In the genomic region with DNA sequence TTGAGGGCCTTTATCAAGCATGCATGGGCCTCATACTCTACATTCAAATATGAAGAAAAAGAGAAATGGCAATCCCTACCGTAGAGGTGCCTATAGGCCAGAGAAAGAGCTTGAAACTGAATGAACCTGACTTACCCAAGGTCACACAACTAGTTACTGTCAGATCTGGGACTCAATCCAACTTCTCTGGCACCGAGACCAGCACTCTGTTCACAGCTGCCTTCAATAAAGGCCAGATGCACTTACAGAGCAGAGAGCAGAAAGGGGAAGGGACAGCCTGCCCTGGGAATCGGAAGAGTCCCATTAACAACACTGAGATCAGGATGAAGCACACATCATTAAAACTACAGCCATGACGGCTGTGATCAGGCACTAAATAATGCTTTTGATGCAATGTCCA, we compare ENCODE assay signal across 14 mouse cellular contexts.
DNase-seq lines count a peak whose midpoint lies in the region; ATAC-seq lines count a peak whose summit lies in the region.
"Had no signal": no experiment of that assay in that cellular context is flagged by ENCODE, and none has a peak within 500 bp of the region (broad histone marks: within the 10 kb centered on the region; RNA-seq: fewer than 3 reads in every experiment).

No protein-coding gene starts in this region.

- 31% methylated on average over 4 of the region's 4 CpGs for WGBS in limb, embryonic 13.5 days
- 54% methylated on average over 4 of the region's 4 CpGs for WGBS in limb, embryonic 10.5 days

- H3K9me3 ChIP-seq in limb, embryonic 13.5 days = no peaks in the 10 kb centered on the region
- H3K9me3 ChIP-seq in limb, embryonic 10.5 days (replicated peaks) = no peaks in the 10 kb centered on the region
- H3K9me3 ChIP-seq: forebrain, embryonic 15.5 days had no signal

- H3K4me1 ChIP-seq in limb, embryonic 13.5 days = 0 out of 2 replicates have a peak, but pooled peaks cover 7% of the 10 kb centered on the region
- 0 out of 2 replicates have a peak, but pooled peaks cover 5% of the 10 kb centered on the region for H3K4me1 ChIP-seq in limb, embryonic 10.5 days
- H3K4me1 ChIP-seq: forebrain, embryonic 15.5 days had no signal

- H3K27ac ChIP-seq in limb, embryonic 13.5 days = peak overlapping the region; percentile 16; the same call in 1 of the 2 replicates
- H3K27ac ChIP-seq in limb, embryonic 10.5 days = no peak overlapping the region
- H3K27ac ChIP-seq: forebrain, embryonic 15.5 days; gastrocnemius, adult 2 months had no signal

- no peaks in the 10 kb centered on the region for H3K36me3 ChIP-seq in limb, embryonic 13.5 days
- H3K36me3 ChIP-seq in limb, embryonic 10.5 days = no peaks in the 10 kb centered on the region
- H3K36me3 ChIP-seq: forebrain, embryonic 15.5 days had no signal

- H3K4me2 ChIP-seq in limb, embryonic 13.5 days (replicated peaks) = no peak overlapping the region
- H3K4me2 ChIP-seq: forebrain, embryonic 15.5 days had no signal

- H3K9ac ChIP-seq in limb, embryonic 13.5 days = no peak overlapping the region
- H3K9ac ChIP-seq: forebrain, embryonic 15.5 days had no signal

- H3K27me3 ChIP-seq in limb, embryonic 13.5 days = no peaks in the 10 kb centered on the region
- H3K27me3 ChIP-seq in limb, embryonic 10.5 days (ENCODE audit: low read depth, poor library complexity, severe bottlenecking) = no peaks in the 10 kb centered on the region
- H3K27me3 ChIP-seq: forebrain, embryonic 15.5 days had no signal

- ATAC-seq in limb, embryonic 13.5 days (ENCODE audit: low FRiP score, low read depth) = peak; percentile 42; the same call in 1 of the 2 replicates
- ATAC-seq: forebrain, embryonic 15.5 days; midbrain, embryonic 16.5 days had no signal

- no peak overlapping the region for H3K4me3 ChIP-seq in limb, embryonic 13.5 days
- no peak overlapping the region for H3K4me3 ChIP-seq in limb, embryonic 10.5 days
- H3K4me3 ChIP-seq: forebrain, embryonic 15.5 days; gastrocnemius, adult 2 months had no signal

- peak; percentile 25 for DNase-seq in gastrocnemius, postnatal 14 days
- no peak for DNase-seq in gastrocnemius, postnatal 4 days (ENCODE audit: low spot score in 2 of 2)
- no peak for DNase-seq in limb, embryonic 10.5 days (ENCODE audit: low spot score)
- peak; percentile 86 for DNase-seq in NIH3T3 (ENCODE audit: low read depth)
- DNase-seq in heart, postnatal 14 days = peak; percentile 17
- DNase-seq in layer of hippocampus, postnatal 25 days (ENCODE audit: extremely low spot score in 1 of 2, low spot score in 1 of 2) = no peak
- DNase-seq in thymus, adult 18-20 months = no peak
- DNase-seq: cerebellum, postnatal 25 days; gastrocnemius, adult 2 months; liver; thymus, postnatal 36 days had no signal

- intact Hi-C loops in gastrocnemius, postnatal 14 days (cut with DNase I; ENCODE audit: low total_unique reads) = no loop called here
- intact Hi-C loops in heart, postnatal 14 days (cut with DNase I) = no loop called here

Comparison
In these comparisons a context has a peak if more than half of its experiments do, and no peak if none do; other contexts are left out.
1. DNase-seq: peak in gastrocnemius, postnatal 14 days (single experiment), NIH3T3 (single experiment) and heart, postnatal 14 days (2 of 2); none in gastrocnemius, postnatal 4 days (0 of 2), limb, embryonic 10.5 days (single experiment), layer of hippocampus, postnatal 25 days (0 of 2) and thymus, adult 18-20 months (0 of 2).